Mouse (Mus musculus) bone marrow, adult 2 months (tissue): Measurements from ENCODE around the gene Gm12216. TPM values are rescaled to one million over a fixed set of nuclear protein-coding genes. Genes with fewer than 3 reads are reported as not detected.
A peak's percentile ranks its signal among the peaks of the same experiment; 100 is the strongest.

Experiments
- H3K27ac ChIP-seq: fragments of 200-500 bp; 2 replicates; pipeline ENCODE4 v1.5.1; 2012; ENCODE audit warnings: low read depth, mild to moderate bottlenecking, control low read depth, inconsistent platforms, low read length; ENCODE audit not compliant: control insufficient read depth, poor library complexity, insufficient read depth
- H3K4me1 ChIP-seq: fragments of 200-500 bp; 2 replicates; pipeline ENCODE4 v1.6.1; 2011; ENCODE audit warnings: low read length; ENCODE audit not compliant: control insufficient read depth, insufficient read depth
- H3K4me3 ChIP-seq: fragments of 200-500 bp; replicated peaks from 2 replicates; pipeline ENCODE3; 2011; ENCODE audit warnings: mild to moderate bottlenecking, low read depth, low read length, control low read depth; ENCODE audit not compliant: control insufficient read depth
- CTCF ChIP-seq: fragments of 200-500 bp; IDR thresholded peaks from 2 replicates; pipeline ENCODE4 v1.5.1; 2011; ENCODE audit warnings: low read length, control low read depth; ENCODE audit not compliant: control insufficient read depth, insufficient read depth
- POLR2A ChIP-seq: fragments of 200-500 bp; IDR thresholded peaks from 2 replicates; pipeline ENCODE4 v1.6.1; 2011; ENCODE audit warnings: low read depth, mild to moderate bottlenecking, control low read depth, low read length, borderline replicate concordance; ENCODE audit not compliant: control insufficient read depth
- WGBS: fragments of 180-500 bp; shearing (Covaris S2); methylation state at CpG from one replicate; pipeline ENCODE4 v1.1.7; 2018; 5-methylcytosine and 5-hydroxymethylcytosine counted together
- polyA plus RNA-seq: library from polyadenylated mRNA; stranded (reverse); fragments of >200 nt; gene quantifications from 2 replicates; pipeline ENCODE4 v1.2.4, GENCODE M21; 2011; ENCODE audit warnings: low replicate concordance; ENCODE audit not compliant: missing spikeins, insufficient read depth, insufficient read length

Gm12216 gene
- polyA plus RNA-seq, 1 experiment, result 7.8 TPM

- 85% methylated on average over 6 of the region's 6 CpGs for WGBS
- no peak overlapping the region for H3K27ac ChIP-seq
- H3K4me1 ChIP-seq, result peaks cover 1% of the 10 kb centered on the region; the same call in 1 of the 2 replicates
- H3K4me3 ChIP-seq, result no peak overlapping the region
- no peak for TF ChIP-seq CTCF
Measured at GRCm38 (mm10) chr11:53896935-53897334, 37.9 kb upstream of the Gm12216 start.

GRCm38 (mm10) chr11:53893451-53893850, 34.4 kb upstream of the Gm12216 start:
- WGBS, result 39% methylated on average over 2 of the region's 2 CpGs
- TF ChIP-seq CTCF (no peak), POLR2A (no peak)
- H3K27ac ChIP-seq, result no peak overlapping the region
- no peak overlapping the region for H3K4me3 ChIP-seq
- peaks cover 4% of the 10 kb centered on the region; the same call in 1 of the 2 replicates for H3K4me1 ChIP-seq

GRCm38 (mm10) chr11:53892716-53893416, 33.8 kb upstream of the Gm12216 start:
- TF ChIP-seq CTCF, result no peak
- TF ChIP-seq POLR2A, result 0 out of 2 replicates have a peak, but pooled peaks have one; percentile 9
- Histone ChIP-seq H3K4me3 (no peak overlapping the region), H3K4me1 (peaks cover 4% of the 10 kb centered on the region; the same call in 1 of the 2 replicates), H3K27ac (peak overlapping the region; percentile 27)
- WGBS, result 7% methylated on average over 9 of the region's 9 CpGs

- peak within 1 kb of the TSS; percentile 86 for H3K27ac ChIP-seq
- WGBS, result 3% methylated on average over 63 of the region's 63 CpGs
- peaks cover 4% of the 10 kb centered on the region; the same call in 1 of the 2 replicates for H3K4me1 ChIP-seq
- TF ChIP-seq CTCF, result no peak
- TF ChIP-seq POLR2A, result peak; percentile 65; the same call in 1 of the 2 replicates
- H3K4me3 ChIP-seq, result peak within 1 kb of the TSS; percentile 64
Measured at GRCm38 (mm10) chr11:53891505-53892451, 32.7 kb upstream of the Gm12216 start, which contains the start of gene Slc22a5. Slc22a5 (minus strand) TSS chr11:53891660.

GRCm38 (mm10) chr11:53890906-53891504, 31.9 kb upstream of the Gm12216 start:
- TF ChIP-seq POLR2A (no peak), CTCF (no peak)
- peaks cover 4% of the 10 kb centered on the region; the same call in 1 of the 2 replicates for H3K4me1 ChIP-seq
- WGBS, result 2% methylated on average over 33 of the region's 33 CpGs
- peak overlapping the region; percentile 86 for H3K27ac ChIP-seq
- peak overlapping the region; percentile 64 for H3K4me3 ChIP-seq

GRCm38 (mm10) chr11:53890225-53890624, 31.2 kb upstream of the Gm12216 start:
- WGBS, result 89% methylated on average over 2 of the region's 2 CpGs
- Histone ChIP-seq H3K27ac (no peak overlapping the region), H3K4me1 (peaks cover 4% of the 10 kb centered on the region; the same call in 1 of the 2 replicates), H3K4me3 (no peak overlapping the region)
- TF ChIP-seq CTCF, result no peak
- no peak for TF ChIP-seq POLR2A

GRCm38 (mm10) chr11:53889091-53889645, 30.1 kb upstream of the Gm12216 start:
- TF ChIP-seq POLR2A, result no peak
- TF ChIP-seq CTCF, result no peak
- H3K27ac ChIP-seq, result no peak overlapping the region
- 67% methylated on average over 4 of the region's 4 CpGs for WGBS
- H3K4me3 ChIP-seq, result no peak overlapping the region
- H3K4me1 ChIP-seq, result peaks cover 4% of the 10 kb centered on the region; the same call in 1 of the 2 replicates
